Mouse (Mus musculus) erythroid progenitor cell, adult 5-6 weeks (primary cell): ENCODE data around the gene Rhbdf2. TPM values are rescaled to one million over a fixed set of nuclear protein-coding genes. Genes with fewer than 3 reads are reported as not detected.

Source experiments
- ATAC-seq: replicated peaks from 2 replicates; pipeline ENCODE4 v1.8.0; 2016; ENCODE audit warnings: moderate number of reproducible peaks, mild to moderate bottlenecking, moderate TSS enrichment, inconsistent platforms; ENCODE audit not compliant: poor library complexity, low FRiP score, severe bottlenecking
- total RNA-seq, 2 experiments: library from RNA; stranded (forward) in 1 of 2; stranded (reverse) in 1 of 2; fragments of 150-400 nt in 1 of 2; fragments of 186-747, 209-891 nt in 1 of 2; gene quantifications; 2 replicates each; pipeline versions ENCODE4 v1.2.3 to v1.2.4; 2015 to 2017; ENCODE audit warnings: low replicate concordance in 2 of 2

Rhbdf2 gene
- total RNA-seq, 2 experiments from 2014 or later: 6.3 to 11.5 TPM

- ATAC-seq: peak; percentile 75
Observed at GRCm38 (mm10) chr11:116571767-116572679, 54.8 kb downstream of the Rhbdf2 start.

GRCm38 (mm10) chr11:116570821-116571220, 56.0 kb downstream of the Rhbdf2 start:
- ATAC-seq: no peak

- no peak for ATAC-seq
Observed at GRCm38 (mm10) chr11:116567531-116567930, 59.3 kb downstream of the Rhbdf2 start.

- ATAC-seq: no peak
Observed at GRCm38 (mm10) chr11:116565283-116566041, 61.4 kb downstream of the Rhbdf2 start.

GRCm38 (mm10) chr11:116556308-116556707, 70.5 kb downstream of the Rhbdf2 start:
- ATAC-seq: no peak

GRCm38 (mm10) chr11:116555572-116555971, 71.2 kb downstream of the Rhbdf2 start:
- no peak for ATAC-seq

- ATAC-seq: peak; percentile 50; the same call in 1 of the 2 replicates
Observed at GRCm38 (mm10) chr11:116554171-116554878, 72.5 kb downstream of the Rhbdf2 start.

- no peak for ATAC-seq
Observed at GRCm38 (mm10) chr11:116552194-116552593, 74.6 kb downstream of the Rhbdf2 start.

- no peak for ATAC-seq
Observed at GRCm38 (mm10) chr11:116550748-116551147, 76.1 kb downstream of the Rhbdf2 start.

GRCm38 (mm10) chr11:116549273-116550038, 77.4 kb downstream of the Rhbdf2 start:
- peak; percentile 83 for ATAC-seq

- no peak for ATAC-seq
Observed at GRCm38 (mm10) chr11:116548780-116549179, 78.0 kb downstream of the Rhbdf2 start.

Other genes starting within 250 kb of the Rhbdf2 start
- 5.8 and 11.7 TPM in 2 replicates for gene Rnf157, start 214.0 kb downstream of the Rhbdf2 start, total RNA-seq (2015; ENCODE audit: low replicate concordance)
- gene Rnf157, start 214.0 kb downstream of the Rhbdf2 start, total RNA-seq (2017; ENCODE audit: low replicate concordance): 9.2 and 9.8 TPM in 2 replicates
- 153 and 187 TPM in 2 replicates for gene Ubald2, start 192.9 kb downstream of the Rhbdf2 start, total RNA-seq (2015; ENCODE audit: low replicate concordance)
- gene Ubald2, start 192.9 kb downstream of the Rhbdf2 start, total RNA-seq (2017; ENCODE audit: low replicate concordance): 47.2 and 63.3 TPM in 2 replicates
- gene Qrich2, start 160.8 kb downstream of the Rhbdf2 start, total RNA-seq (2015; ENCODE audit: low replicate concordance): not detected in 2 replicates
- gene Qrich2, start 160.8 kb downstream of the Rhbdf2 start, total RNA-seq (2017; ENCODE audit: low replicate concordance): not detected in 2 replicates
- 10.8 and 15.9 TPM in 2 replicates for gene Prpsap1, start 132.8 kb downstream of the Rhbdf2 start, total RNA-seq (2015; ENCODE audit: low replicate concordance)
- 9.5 and 12.0 TPM in 2 replicates for gene Prpsap1, start 132.8 kb downstream of the Rhbdf2 start, total RNA-seq (2017; ENCODE audit: low replicate concordance)
- gene Sphk1, start 96.1 kb downstream of the Rhbdf2 start, total RNA-seq (2015; ENCODE audit: low replicate concordance): 34.0 and 39.3 TPM in 2 replicates
- 65.2 and 96.7 TPM in 2 replicates for gene Sphk1, start 96.1 kb downstream of the Rhbdf2 start, total RNA-seq (2017; ENCODE audit: low replicate concordance)
- gene Ube2o, start 45.6 kb downstream of the Rhbdf2 start, total RNA-seq (2015; ENCODE audit: low replicate concordance): 95.5 and 136 TPM in 2 replicates
- 126 and 150 TPM in 2 replicates for gene Ube2o, start 45.6 kb downstream of the Rhbdf2 start, total RNA-seq (2017; ENCODE audit: low replicate concordance)
- not detected in 2 replicates for gene Aanat, start 40.6 kb downstream of the Rhbdf2 start, total RNA-seq (2015; ENCODE audit: low replicate concordance)
- gene Aanat, start 40.6 kb downstream of the Rhbdf2 start, total RNA-seq (2017; ENCODE audit: low replicate concordance): not detected in 2 replicates
- not detected in 2 replicates for gene Prcd, start 26.5 kb upstream of the Rhbdf2 start, total RNA-seq (2015; ENCODE audit: low replicate concordance)
- gene Prcd, start 26.5 kb upstream of the Rhbdf2 start, total RNA-seq (2017; ENCODE audit: low replicate concordance): not detected in 2 replicates
- not detected in 2 replicates for gene Cygb, start 27.3 kb upstream of the Rhbdf2 start, total RNA-seq (2015; ENCODE audit: low replicate concordance)
- not detected in 2 replicates for gene Cygb, start 27.3 kb upstream of the Rhbdf2 start, total RNA-seq (2017; ENCODE audit: low replicate concordance)
- gene St6galnac1, start 148.5 kb upstream of the Rhbdf2 start, total RNA-seq (2015; ENCODE audit: low replicate concordance): not detected in 2 replicates
- not detected in 2 replicates for gene St6galnac1, start 148.5 kb upstream of the Rhbdf2 start, total RNA-seq (2017; ENCODE audit: low replicate concordance)
- not detected in 2 replicates for gene Mxra7, start 201.0 kb upstream of the Rhbdf2 start, total RNA-seq (2015; ENCODE audit: low replicate concordance)
- gene Mxra7, start 201.0 kb upstream of the Rhbdf2 start, total RNA-seq (2017; ENCODE audit: low replicate concordance): 0.13 TPM in 1 of 2 replicates, not detected in the other
- 27.4 and 60.4 TPM in 2 replicates for gene Mettl23, start 216.3 kb upstream of the Rhbdf2 start, total RNA-seq (2015; ENCODE audit: low replicate concordance)
- gene Mettl23, start 216.3 kb upstream of the Rhbdf2 start, total RNA-seq (2017; ENCODE audit: low replicate concordance): 17.8 and 18.4 TPM in 2 replicates
- 5.4 and 18.0 TPM in 2 replicates for gene Jmjd6, start 216.4 kb upstream of the Rhbdf2 start, total RNA-seq (2015; ENCODE audit: low replicate concordance)
- gene Jmjd6, start 216.4 kb upstream of the Rhbdf2 start, total RNA-seq (2017; ENCODE audit: low replicate concordance): 5.1 and 10.8 TPM in 2 replicates
- 6.8 and 34.8 TPM in 2 replicates for gene Mfsd11, start 225.4 kb upstream of the Rhbdf2 start, total RNA-seq (2015; ENCODE audit: low replicate concordance)
- 7.6 and 15.8 TPM in 2 replicates for gene Mfsd11, start 225.4 kb upstream of the Rhbdf2 start, total RNA-seq (2017; ENCODE audit: low replicate concordance)
- gene Srsf2, start 226.1 kb upstream of the Rhbdf2 start, total RNA-seq (2015; ENCODE audit: low replicate concordance): 911 and 1,279 TPM in 2 replicates
- 284 and 388 TPM in 2 replicates for gene Srsf2, start 226.1 kb upstream of the Rhbdf2 start, total RNA-seq (2017; ENCODE audit: low replicate concordance)